Mouse (Mus musculus) testis, adult 2 months (tissue): ENCODE measurements around the gene Phf12.

Experiments
- CTCF ChIP-seq: fragments of 200-500 bp; IDR thresholded peaks from 2 replicates; pipeline ENCODE4 v1.5.1; 2012; ENCODE audit warnings: low read depth, mild to moderate bottlenecking, inconsistent platforms, low read length, moderate library complexity; ENCODE audit not compliant: control insufficient read depth, insufficient read depth, insufficient replicate concordance
- POLR2A ChIP-seq: fragments of 200-500 bp; IDR thresholded peaks from 2 replicates; pipeline ENCODE4 v1.6.1; 2012; ENCODE audit warnings: low read depth, mild to moderate bottlenecking, inconsistent platforms, low read length, moderate library complexity; ENCODE audit not compliant: control insufficient read depth

GRCm38 (mm10) chr11:77974325-77974724 is 8.2 kb upstream of the Phf12 start:
- TF ChIP-seq POLR2A (no peak), CTCF (no peak)
